Mouse (Mus musculus): ENCODE measurements around the gene Nphs1. TPM values are rescaled to one million over a fixed set of nuclear protein-coding genes. Genes with fewer than 3 reads are reported as not detected.

Gene Nphs1
- 0.29 TPM for total RNA-seq (2023)

GRCm38 (mm10) chr7:30457629-30458330 lies at the start of gene Nphs1, which contains the start of gene Kirrel2:
Gene Nphs1, plus strand, starts transcription at chr7:30458315.
Gene Kirrel2, minus strand, starts transcription at chr7:30457690.

GRCm38 (mm10) chr7:30413596-30413995 lies 44.5 kb upstream of the Nphs1 start, which contains the start of gene Tyrobp:
Gene Tyrobp, plus strand, starts transcription at chr7:30413760.

GRCm38 (mm10) chr7:30419561-30420499 lies 38.3 kb upstream of the Nphs1 start, which contains the start of gene Hcst:
Gene Hcst, minus strand, starts transcription at chr7:30419854.

GRCm38 (mm10) chr7:30421175-30421889 lies 36.8 kb upstream of the Nphs1 start, which contains the start of gene Nfkbid:
Gene Nfkbid, plus strand, starts transcription at chr7:30421732.

GRCm38 (mm10) chr7:30444971-30445751 lies 13.0 kb upstream of the Nphs1 start, which contains the start of gene Aplp1:
Gene Aplp1, minus strand, starts transcription at chr7:30445535.

GRCm38 (mm10) chr7:30493401-30493931 lies 35.4 kb downstream of the Nphs1 start, which contains the start of gene Prodh2:
Gene Prodh2, plus strand, starts transcription at chr7:30493622.

GRCm38 (mm10) chr7:30534633-30535577 lies 76.8 kb downstream of the Nphs1 start, which contains the start of gene Arhgap33:
Gene Arhgap33, minus strand, starts transcription at chr7:30535060.

Other genes starting within 250 kb of the Nphs1 start
- gene Polr2i, start 226.4 kb upstream of the Nphs1 start, total RNA-seq (2023): 23.6 TPM
- 25.8 TPM for gene Tbcb, start 226.0 kb upstream of the Nphs1 start, total RNA-seq (2023)
- gene Ovol3, start 222.6 kb upstream of the Nphs1 start, total RNA-seq (2023): not detected
- gene Thap8, start 178.2 kb upstream of the Nphs1 start, total RNA-seq (2023): 0.64 TPM
- 5.8 TPM for gene Wdr62, start 177.9 kb upstream of the Nphs1 start, total RNA-seq (2023)
- gene Clip3, start 166.6 kb upstream of the Nphs1 start, total RNA-seq (2023): 0.53 TPM
- gene Alkbh6, start 149.6 kb upstream of the Nphs1 start, total RNA-seq (2023): 64.0 TPM
- 6.4 TPM for gene Syne4, start 143.5 kb upstream of the Nphs1 start, total RNA-seq (2023)
- 5.8 TPM for gene E130208F15Rik, start 136.6 kb upstream of the Nphs1 start, total RNA-seq (2023)
- 14.3 TPM for gene Sdhaf1, start 134.4 kb upstream of the Nphs1 start, total RNA-seq (2023)
- gene Lrfn3, start 95.5 kb upstream of the Nphs1 start, total RNA-seq (2023): not detected
- gene Tyrobp, start 44.6 kb upstream of the Nphs1 start, total RNA-seq (2023): 30.8 TPM
- 153 TPM for gene Hcst, start 38.5 kb upstream of the Nphs1 start, total RNA-seq (2023)
- gene Nfkbid, start 36.6 kb upstream of the Nphs1 start, total RNA-seq (2023): 83.8 TPM
- gene Aplp1, start 12.8 kb upstream of the Nphs1 start, total RNA-seq (2023): 1.3 TPM
- gene Kirrel2, start 625 bp upstream of the Nphs1 start, total RNA-seq (2023): not detected
- gene Prodh2, start 35.3 kb downstream of the Nphs1 start, total RNA-seq (2023): not detected
- 5.4 TPM for gene Arhgap33, start 76.7 kb downstream of the Nphs1 start, total RNA-seq (2023)
- 1.5 TPM for gene Hspb6, start 93.9 kb downstream of the Nphs1 start, total RNA-seq (2023)
- 8.9 TPM for gene Proser3, start 94.0 kb downstream of the Nphs1 start, total RNA-seq (2023)
- gene Lin37, start 101.5 kb downstream of the Nphs1 start, total RNA-seq (2023): 34.1 TPM
- 62.4 TPM for gene U2af1l4, start 105.0 kb downstream of the Nphs1 start, total RNA-seq (2023)
- 24.2 TPM for gene Gm49396, start 105.0 kb downstream of the Nphs1 start, total RNA-seq (2023)
- 122 TPM for gene Psenen, start 105.3 kb downstream of the Nphs1 start, total RNA-seq (2023)
- 36.2 TPM for gene Igflr1, start 107.1 kb downstream of the Nphs1 start, total RNA-seq (2023)
- 101 TPM for gene Kmt2b, start 130.4 kb downstream of the Nphs1 start, total RNA-seq (2023)
- gene Zbtb32, start 140.6 kb downstream of the Nphs1 start, total RNA-seq (2023): not detected
- gene Upk1a, start 154.5 kb downstream of the Nphs1 start, total RNA-seq (2023): not detected
- 159 TPM for gene Cox6b1, start 167.8 kb downstream of the Nphs1 start, total RNA-seq (2023)
- not detected for gene Etv2, start 177.5 kb downstream of the Nphs1 start, total RNA-seq (2023)
- 95.6 TPM for gene Rbm42, start 192.0 kb downstream of the Nphs1 start, total RNA-seq (2023)
- 33.8 TPM for gene Haus5, start 206.7 kb downstream of the Nphs1 start, total RNA-seq (2023)
- not detected for gene Pmis2, start 213.3 kb downstream of the Nphs1 start, total RNA-seq (2023)
- not detected for gene 2200002J24Rik, start 240.6 kb downstream of the Nphs1 start, total RNA-seq (2023)